Mouse (Mus musculus): ENCODE data around the gene Ube2q1.
"Not testable (repeated sequence)": the region's sequence is repeated elsewhere in the genome, so short reads cannot be mapped to it uniquely, and the experiment has no call there.

Gene Ube2q1

DNA sequence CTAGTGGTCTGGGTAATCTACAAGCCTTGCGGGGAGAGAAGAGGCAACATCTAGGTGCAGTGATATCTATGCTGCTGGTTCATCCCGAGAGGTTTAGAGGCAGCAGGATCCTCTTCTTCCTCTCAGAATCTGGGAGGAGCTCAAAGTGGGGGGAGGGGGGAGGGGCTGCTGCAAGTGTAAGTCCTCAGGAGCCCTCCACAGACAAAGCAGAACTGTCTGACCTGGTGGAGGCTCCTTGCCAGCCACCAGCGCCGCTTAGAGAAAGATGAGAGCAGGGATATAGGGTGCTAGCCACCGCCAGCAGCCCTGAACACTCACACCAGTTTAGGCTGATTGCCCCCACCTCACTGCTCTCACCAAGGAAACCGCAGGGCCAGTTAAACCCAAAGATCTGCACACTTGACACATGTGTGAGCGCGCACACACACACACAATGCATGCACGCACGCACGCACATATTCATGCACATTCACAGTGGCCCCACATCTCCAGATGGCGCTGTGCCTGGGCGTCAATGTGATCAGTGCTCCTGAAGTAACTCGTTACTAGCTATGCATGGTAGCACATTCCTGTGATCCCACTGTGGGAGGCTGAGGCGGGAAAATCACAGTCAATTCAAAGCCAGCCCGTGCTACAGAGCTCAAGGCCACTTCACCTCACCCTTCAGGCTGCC lies 15.4 kb downstream of the Ube2q1 start:
- DNase-seq, result no peak

DNA sequence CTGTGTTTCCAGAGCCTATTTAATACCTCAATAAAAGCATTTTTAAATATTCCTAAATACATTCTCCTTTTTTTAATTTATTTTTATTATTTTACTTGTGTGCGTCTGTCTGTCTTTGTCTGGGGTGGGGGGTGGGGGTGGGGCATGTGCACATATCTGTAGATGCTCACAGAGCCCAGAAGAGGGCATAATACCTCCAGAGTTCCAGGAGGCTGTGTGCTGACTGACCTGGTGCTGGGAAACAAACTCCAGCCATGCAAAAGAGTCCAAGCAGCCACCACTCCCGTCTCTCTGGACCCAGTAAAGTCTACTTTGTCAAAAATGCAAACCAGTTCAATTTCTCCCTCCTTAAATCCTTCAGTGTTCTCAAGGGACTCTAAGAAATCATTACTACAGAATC lies 21.2 kb downstream of the Ube2q1 start:
- DNase-seq, result no peak

DNA sequence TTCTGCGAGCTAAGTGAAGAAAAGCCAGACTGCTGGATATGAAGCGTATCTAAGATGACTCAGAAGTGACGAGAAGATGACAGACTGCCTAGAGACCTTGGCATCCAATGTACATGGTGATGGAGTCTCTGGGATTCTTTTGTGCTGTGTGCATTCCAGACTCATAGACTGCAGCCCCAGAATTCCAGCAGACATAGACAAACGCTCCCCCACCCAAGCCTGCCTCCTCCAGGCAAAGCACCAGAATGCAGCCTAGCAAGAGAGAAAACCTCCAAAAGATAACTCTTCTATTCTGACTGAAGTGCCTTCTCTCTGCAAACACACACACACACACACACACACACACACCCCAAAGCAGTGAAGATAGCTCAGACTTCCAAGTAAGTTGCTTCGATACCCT lies 22.3 kb downstream of the Ube2q1 start:
- no peak for DNase-seq

DNA sequence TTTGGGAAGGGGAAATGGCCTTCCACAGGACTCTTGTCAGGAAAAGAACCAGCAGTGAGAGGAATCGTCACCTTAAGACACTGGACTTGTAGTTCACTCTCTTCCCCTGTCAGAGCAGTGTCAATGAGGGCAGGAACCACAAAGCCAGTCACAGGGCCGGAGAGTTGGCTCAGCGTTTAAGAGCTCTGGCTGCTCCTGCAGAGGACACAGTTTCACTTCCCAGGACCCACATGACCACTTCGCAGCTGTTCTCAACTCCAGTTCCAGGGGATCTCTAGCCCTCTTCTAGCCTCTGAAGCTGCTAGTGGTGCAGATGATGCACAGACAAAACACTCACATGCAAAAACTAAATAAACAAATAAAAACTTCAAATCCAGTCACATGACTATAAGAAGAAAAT lies 22.9 kb downstream of the Ube2q1 start:
- DNase-seq, result peak in 1 of 2 experiments; percentile 15

DNA sequence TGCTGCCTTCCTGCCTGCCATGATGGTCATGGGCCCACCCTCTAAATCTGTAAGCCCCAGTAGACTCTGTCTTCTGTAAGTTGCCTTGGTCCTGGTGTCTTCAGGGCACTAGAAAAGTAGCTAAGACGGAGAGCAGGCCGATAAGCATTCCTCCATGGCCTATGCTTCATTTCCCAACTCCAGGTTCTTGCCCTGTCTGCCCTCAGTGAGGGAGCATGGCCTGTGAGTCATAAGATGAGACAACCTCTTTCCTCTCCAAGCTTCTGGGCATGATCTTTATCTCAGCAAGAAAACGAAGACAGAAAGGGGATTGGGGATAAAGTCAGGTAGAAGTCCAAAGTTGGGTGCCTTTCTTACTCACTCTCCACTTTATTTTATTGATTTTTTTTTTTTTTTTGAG lies 25.1 kb downstream of the Ube2q1 start:
- DNase-seq, result no peak

DNA sequence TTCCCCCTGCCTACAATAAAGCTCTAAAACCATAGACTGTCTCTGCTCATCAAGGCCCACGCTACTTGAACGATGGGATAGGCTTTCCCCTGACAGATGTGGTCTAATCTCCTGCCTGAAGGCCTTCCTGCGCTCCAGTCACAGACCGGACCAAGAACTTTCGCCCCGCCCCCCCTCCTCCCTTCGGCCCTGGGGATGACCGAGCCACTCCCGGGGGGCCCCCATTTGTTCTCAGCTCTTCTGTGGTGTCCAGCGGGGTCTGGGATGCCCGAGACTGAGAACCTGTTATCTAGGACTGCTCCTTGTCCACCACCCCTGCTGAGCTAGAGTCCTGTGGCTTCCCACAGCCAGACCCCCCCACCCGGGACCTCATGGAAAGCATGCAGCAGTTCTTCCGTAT lies 26.1 kb downstream of the Ube2q1 start:
- DNase-seq, result no peak

DNA sequence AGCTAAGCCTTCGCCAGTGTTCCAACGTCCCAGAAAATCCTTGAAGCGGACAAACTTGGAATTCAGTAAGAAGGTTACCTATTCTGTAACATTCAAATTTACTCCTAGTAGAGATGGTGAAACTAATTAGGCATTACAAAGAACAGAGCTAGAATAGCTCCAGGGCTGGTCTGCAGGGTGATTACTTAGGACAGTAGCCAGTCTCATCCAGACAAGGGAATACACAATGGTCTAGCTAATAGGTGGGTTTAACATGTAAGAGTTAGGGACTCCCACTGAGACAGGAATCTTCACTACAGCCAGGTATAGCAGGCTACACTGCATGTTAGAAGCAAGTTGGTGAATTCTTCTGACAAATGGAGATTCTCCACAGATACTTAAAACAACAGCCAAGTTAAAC lies 26.7 kb downstream of the Ube2q1 start:
- DNase-seq, result not testable (repeated sequence)

DNA sequence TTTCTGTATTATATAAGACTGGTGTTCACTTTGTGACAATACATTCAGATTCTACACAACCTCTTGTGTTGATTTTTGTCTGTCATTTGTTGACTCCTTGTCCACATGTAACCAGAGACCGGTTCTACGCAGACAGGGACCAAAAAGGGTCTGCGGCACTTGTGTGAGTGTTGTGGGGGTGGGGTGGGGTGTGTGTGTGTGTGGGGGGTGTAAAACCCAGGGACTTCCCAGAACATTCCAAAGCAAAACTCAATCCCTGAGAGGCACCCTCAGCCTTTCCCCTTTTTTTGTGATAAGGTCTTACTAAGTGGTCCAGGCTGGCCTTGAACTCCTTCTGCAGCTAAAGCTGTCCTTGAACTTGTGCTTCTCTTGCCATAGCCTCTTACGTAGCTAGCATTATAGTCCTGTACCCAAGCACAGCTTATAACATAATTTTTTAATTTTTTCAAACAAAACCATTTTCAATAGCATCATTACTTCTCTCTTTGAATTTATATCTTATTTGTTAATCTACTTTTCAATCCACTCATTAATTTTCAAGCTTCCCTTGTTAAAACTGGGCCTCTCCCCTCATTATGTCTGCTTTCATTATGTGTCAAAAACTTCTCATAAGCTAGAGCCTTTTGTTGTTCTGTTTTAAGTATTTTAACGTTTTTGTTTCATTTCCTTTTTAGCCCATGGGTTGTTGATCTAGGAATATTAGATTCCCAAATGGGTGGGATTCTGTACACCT lies 27.5 kb downstream of the Ube2q1 start:
- DNase-seq, result no peak

DNA sequence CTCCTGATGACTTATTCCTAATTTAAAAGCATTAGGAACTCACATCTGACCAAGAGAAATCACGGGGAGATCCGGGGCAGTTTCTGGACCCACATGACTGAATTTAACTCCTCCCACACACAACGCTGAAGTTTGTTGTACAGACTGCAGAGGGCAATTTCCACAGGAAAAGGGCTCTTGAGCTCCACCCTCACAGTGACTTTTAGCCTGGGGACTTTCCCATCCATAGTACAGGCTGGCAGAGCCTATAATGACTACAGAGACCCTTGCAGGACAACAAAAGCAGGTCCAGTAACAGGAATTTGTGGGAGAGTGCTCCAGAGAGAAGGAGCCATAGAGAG lies 28.1 kb downstream of the Ube2q1 start:
- DNase-seq, result peak; percentile 23 to 44

DNA sequence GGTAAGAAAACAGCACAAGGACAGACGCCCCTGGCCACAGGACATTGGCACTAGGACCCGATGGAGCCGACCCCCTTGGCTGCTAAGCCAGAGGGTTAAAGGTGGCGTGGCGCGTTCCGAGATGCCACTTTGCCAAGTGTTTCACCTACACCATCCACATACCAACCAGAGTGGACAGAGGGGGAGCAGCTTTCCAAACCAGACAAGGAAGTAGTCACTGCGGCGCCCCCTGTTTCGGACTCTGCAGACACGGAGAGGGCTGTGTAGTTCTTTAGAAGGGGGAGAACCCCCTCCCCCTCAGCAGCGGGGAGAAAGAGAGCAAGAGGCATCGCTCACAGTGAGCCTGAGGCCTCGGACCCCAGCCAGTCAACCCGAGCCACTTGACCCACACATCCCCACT lies 29.5 kb downstream of the Ube2q1 start:
- DNase-seq, result no peak

DNA sequence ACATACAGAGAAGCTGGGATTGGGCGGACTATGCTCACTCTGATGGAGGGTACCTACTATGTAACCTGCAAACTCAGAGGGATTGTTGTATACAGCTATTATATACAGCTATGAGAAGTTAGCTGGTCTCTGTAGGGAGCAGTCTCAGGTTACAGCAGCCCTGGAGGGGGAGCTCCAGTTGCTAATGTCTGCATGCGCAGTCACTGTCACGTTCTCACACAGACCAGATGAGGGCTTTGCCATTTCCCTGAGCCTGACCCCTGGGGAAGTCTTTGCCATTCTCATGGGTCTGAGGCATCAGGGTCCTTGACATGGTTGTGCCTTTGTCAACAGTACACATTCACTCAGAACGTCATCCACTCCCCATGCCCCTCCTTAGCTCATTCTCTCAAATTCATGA lies 31.8 kb downstream of the Ube2q1 start:
- DNase-seq, result no peak

DNA sequence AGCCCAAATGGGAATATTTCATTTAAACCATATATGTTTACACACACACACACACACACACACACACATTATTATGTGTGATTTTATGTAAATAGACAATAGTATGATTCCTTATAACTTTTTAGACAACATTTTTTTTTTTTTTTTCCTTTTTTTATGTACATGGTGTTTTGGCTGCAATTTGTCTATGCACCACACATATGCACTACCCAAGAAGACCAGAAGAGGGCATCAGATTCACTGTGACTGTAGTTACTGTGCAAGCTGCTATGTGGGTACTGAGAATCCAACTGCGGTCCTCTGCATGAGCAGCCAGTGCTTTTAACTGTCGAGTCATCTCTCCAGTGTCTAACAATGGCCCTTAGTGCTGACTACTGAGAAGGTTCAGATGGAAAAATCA lies 33.3 kb downstream of the Ube2q1 start:
- DNase-seq, result no peak

DNA sequence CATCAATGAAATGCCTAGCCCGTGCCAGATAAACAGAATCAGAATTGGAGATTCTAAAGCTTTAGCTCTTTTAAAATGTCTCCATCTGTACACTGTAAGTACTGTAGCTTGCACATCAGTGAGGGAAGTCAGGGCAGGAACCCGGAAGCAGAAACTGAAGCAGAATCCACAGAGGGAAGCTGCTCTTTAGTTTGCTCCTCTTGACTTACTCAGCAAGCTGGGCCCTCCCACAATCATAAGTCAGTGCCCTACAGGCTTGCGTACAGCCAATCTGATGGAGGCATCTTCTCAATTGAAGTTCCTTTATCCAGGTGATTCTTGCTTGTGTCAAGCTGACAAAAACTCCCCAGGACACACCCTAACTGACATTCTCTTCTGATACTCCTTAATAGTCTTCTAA lies 33.8 kb downstream of the Ube2q1 start:
- no peak for DNase-seq

DNA sequence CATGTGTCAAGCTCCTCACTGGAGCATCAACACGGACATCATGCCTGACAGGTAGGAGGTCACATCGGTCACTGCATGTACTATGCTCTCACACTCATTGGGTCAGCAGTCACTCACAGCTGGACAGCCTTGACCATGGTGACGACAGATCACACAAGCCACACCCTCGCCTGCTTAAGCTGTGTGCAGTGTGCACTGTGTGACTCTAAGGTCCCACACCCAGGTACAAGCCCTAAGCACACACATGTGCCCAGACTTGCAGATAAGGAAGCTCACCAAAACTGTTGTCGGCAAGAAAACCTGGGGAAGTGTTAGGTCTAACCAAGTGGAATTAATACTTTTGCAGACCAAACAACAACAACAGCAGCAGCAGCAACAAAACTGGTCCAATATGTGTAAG lies 34.5 kb downstream of the Ube2q1 start:
- DNase-seq, result no peak

DNA sequence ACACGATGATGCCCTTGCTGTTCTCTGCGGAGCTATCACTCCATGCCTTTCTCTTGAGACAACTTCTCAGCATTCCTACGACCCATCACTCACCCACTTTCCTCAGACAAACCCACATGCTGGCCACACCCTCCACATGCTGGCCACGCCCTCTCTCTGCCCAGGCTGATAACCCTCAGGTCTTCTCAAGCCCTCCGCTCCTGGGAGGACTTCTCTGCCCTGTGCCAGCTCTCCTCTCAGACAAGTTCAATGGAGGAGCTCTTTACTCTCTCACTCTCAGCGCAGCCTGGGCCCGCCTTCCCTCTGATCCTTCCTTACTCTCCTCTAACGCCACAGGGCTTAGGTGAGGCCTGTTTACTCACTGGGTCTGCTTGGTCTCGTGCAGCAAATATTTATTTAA lies 35.2 kb downstream of the Ube2q1 start:
- no peak for DNase-seq

DNA sequence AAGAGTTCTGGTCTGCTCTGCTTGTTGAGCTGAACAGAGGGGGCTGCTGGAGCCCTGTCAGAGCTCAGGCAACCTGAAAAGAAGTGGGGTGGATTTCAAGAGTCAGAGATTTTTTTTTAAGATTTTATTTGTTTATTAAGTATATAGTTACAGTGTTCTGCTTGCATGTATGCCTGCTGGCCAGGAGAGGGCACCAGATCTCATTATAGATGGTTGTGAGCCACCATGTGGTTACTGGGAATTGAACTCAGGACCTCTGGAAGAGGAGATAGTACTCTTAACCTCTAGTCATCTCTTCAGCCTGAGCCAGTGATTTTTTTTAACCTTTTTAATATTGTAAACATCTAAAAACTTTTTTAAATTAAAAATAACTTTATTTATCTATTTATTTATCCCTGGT lies 37.4 kb downstream of the Ube2q1 start:
- no peak for DNase-seq

DNA sequence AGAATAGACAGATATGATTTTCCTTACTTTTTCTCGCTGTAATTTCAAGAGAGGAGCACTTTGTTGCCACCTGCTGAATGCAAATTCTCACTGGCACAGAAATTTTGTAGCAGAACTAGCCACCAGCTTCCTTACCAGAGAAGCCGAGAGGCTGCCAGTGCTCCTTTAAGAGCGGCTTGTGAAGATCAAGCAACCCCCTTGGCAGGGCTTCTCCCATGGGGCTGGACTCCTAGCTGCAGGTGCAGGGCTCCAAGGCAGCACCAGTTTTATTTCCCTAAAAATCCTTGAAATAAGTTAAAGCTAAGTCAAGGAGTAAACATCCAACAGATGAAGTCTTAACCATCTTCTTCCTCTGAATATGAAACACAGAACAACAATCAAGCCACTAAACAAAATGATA lies 38.8 kb downstream of the Ube2q1 start:
- DNase-seq, result no peak

DNA sequence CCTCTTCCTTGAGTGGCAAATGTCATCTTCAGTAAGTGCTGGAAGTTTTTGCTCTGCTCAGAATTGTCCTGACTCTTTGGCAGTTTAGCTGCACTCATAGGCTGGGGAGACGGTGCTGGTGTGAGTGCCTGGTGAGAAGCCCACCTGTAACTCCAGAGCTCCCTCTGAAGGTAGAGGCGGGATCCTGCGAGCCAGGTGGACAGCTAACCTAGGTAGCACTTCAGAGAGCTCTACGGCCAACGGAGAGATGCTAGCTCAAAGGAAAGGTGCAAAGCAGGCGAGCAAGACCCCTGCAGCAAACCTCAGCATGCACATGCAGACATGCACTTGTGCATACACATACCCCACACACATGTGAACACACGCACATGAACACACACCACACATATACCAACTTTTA lies 40.6 kb downstream of the Ube2q1 start:
- DNase-seq, result no peak

DNA sequence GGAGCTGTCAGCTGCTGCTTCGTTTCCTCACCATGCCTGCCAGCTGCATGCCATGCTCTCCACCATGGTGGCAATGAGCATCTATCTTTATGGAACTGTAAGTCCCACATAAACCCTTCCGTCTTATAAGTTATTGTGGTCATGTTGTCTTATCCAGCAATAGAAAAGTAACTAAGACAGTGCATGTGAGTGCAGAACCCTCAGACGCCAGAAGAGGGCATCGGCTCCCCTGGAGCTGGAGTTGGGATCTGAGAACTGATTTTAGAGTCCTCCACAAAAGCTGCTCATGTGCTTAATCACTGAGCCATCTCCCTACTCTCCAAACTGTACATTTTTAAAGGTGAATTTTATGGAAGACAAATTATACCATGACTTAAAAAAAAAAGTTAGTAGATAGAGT lies 43.6 kb downstream of the Ube2q1 start:
- peak; percentile 15 to 60 for DNase-seq

DNA sequence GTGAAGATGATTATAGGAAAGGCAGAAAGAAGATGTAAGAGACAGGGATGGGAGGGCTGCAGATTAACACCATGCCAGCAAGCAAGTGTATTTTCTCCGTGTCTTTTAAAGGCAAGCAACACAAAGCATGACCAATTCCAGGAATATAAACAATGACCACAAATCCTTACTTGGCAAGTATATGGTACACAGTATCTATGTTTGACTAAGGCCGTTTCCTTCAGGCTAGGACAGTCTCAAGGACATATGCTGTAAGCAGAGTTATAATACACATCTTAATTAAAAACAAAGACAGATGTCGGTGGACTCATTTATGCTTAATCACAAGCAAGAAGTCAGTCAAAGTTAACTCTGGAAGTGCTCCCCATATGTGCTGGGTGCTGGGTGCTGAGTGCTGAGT lies 45.2 kb downstream of the Ube2q1 start:
- no peak for DNase-seq

DNA sequence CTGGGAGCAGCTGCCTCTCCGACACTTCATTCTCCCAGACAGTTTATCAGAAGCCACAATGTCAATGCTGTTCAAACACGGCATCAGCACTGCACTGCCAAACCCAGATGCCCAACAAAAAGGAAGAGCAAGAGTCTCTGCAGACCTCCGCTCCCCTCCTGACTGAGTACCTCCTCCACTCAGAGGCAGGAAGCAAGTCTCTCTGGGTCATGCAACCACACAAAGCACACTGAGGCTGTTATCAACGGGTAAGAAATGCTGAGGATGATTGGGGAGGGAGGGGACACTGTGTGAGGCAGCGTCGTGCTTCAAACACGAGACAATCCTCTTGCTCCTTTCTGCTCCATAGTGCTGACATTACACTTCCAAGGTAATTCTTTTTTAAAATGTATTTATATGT lies 46.5 kb downstream of the Ube2q1 start:
- DNase-seq, result no peak

DNA sequence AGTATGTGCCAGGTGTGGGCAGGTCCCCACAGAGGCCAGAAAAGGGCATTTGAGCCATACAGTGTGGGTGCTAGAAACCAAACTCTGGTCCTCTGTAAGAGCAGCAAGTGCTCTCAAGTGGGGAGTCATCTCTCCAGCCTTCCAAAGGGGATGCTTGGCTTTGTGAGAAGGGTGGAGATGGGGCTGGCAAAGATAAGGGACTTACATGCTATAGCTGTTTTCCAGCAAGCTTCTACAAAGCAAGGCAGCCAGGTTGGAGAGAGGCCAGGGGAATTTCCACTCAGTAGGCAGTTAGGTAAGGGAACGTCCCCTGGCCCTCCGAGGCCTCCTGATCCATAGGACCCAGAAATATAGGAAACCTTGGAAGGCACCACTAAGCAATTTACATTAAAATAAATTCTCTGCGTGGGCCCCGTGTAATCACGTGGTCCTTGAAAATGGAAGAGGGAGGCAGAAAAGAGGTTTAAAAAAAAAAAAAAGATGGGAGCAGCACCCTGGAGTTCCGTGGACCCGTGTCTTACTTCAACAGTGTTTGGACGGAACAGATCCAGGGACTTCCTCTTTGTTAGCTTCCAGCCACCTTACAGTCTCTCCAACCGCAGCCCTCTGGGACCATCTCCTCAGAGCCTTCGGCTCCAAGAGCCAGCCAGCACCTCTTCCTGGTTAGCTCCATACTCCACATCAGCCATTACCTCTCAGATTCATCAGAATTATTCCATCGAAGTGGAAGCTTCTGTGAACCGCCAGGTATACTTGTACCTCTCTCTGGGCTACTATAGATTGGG lies 47.1 kb downstream of the Ube2q1 start:
- no peak for DNase-seq

DNA sequence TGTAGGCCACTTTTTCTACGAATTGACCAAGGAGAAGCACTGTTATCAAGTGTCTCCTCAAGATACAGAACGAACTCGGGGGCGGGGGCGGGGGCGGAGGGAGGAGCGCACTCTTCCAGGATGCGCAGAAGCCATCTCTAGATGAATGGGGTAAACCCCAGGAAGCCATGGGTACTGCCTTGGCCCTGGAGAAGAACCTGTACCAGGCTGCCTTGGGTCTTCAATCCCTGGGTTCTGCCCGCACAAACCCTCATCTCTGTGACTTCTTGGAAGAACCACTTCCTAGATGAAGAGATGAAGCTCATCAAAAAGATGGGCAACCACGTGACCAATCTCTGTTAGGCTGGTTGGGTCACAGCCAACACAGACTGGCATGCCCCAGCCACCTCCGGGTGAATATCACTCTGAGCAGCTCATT lies 47.7 kb downstream of the Ube2q1 start:
- DNase-seq, result no peak

Data from kidney, adult 8-10 months (tissue).